Mouse (Mus musculus) right cerebral cortex, postnatal 36 days (tissue): Measurements from ENCODE around the gene Dynlrb2.

Experiments
- DNase-seq, 2 experiments: peaks; one replicate each; pipeline ENCODE4 v3.0.0; 2022; ENCODE audit warnings: low spot score in 2 of 2, mixed read lengths in 1 of 2

The Dynlrb2 gene

GRCm38 (mm10) chr8:116540136-116540535 lies 35.4 kb downstream of the Dynlrb2 start:
- no peak for DNase-seq

DNA sequence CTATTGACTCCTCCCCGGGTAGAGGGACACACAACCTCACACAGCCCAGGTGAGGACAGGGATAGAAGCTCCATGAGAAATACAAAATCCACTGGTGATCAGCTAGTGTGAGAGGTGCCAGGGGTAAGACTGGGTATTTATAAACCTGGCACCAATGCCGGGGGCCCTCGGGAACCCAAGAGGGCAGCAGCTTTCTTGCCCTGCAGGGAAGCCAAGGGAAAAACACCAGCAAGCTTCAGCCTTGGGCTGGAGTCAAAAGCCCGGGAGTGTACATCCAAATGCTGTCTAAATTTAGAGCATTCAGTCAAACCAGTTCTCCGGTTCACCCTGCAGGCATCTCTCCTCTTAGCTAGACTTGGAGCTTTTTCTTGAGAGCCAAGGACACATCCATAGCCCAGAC lies 38.1 kb downstream of the Dynlrb2 start:
- no peak for DNase-seq

DNA sequence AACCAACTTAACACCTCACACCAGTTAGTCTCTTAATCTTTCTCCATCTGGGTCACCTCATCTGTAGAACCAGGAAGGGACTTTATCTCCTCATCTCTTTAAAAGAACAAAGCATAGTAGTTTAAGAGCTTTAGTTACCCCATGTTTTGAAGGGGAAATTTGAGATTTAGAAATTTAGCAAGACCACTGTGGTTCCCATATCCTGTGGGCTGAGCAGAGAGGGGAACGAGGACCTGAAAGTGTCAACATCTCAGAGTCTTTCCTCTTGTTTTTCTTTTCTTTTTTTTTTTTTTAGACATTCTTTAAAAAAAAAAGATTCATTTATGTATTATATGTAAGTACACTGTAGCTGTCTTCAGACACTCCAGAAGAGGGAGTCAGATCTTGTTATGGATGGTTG lies 38.6 kb downstream of the Dynlrb2 start:
- no peak for DNase-seq

- DNase-seq: peak; percentile 39 to 61
Observed at GRCm38 (mm10) chr8:116552255-116552654, 47.5 kb downstream of the Dynlrb2 start.

DNA sequence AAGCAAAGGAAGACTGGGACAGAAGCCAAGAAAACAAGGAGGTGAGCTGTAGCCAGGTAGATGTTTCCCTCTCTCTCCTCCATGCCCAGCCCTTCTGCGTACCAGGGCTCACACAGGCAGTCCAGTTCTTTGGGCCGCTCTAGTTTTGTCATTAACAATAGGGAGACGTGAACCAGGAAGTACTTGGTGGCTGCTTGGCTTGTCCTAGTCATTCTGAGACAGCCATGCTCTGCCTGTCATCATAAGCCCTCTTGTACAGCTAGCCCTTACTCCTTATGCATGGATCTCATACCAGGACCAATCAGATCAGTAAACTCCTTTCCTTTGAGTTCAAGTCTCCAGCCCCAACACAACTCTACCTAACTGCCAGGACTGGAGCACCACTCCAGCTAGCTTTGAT lies 48.0 kb downstream of the Dynlrb2 start:
- DNase-seq: no peak
